Mouse (Mus musculus) embryonic stem cell, embryonic (primary cell): Measurements from ENCODE around the gene Rmnd5b.

ENCODE experiments used
- CTCF ChIA-PET, 4 experiments: fragments of 300-600 bp in 2 of 4; fragments of 350-600 bp in 2 of 4; sonication (Branson Sonifier 250); formaldehyde crosslinking; loops; one replicate each; lab custom pipeline; 2022; ENCODE audit warnings: inconsistent platforms in 2 of 4; lab: Charles Lee
- POLR2A ChIA-PET, 4 experiments: fragments of 300-600 bp in 2 of 4; fragments of 350-600 bp in 2 of 4; sonication (Branson Sonifier 250); formaldehyde crosslinking; loops; one replicate each; lab custom pipeline; 2022; ENCODE audit warnings: antibody characterized with exemption in 4 of 4, inconsistent platforms in 1 of 4; lab: Charles Lee

The Rmnd5b gene

DNA sequence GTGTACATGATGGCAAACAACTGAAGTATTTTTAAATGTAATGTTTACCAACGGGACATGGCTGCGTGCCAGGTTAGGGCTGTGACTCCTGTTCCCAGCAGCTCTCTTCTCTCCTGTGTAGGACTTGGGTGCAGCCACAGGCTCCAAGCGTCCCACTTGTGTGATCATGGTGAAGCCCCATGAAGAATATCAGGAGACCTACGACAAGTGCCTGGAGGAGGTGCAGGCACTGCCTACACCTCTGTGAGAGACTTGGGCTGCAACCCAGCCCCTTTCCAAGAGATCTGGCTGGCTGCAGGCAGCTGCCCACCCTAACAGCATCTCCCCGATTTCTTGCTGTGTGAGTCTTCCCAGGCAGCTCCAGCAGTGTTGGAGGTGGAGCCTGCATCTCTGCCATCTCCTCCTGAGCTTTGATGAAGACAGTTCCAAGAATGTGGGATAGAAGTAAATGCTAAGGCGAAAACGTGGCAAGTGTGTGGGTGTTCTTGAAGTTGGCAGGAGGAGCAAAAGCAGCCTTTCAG, 12.7 kb downstream of the Rmnd5b start:
- ChIA-PET CTCF (interaction anchor here in 1 of 4 experiments (0.7 kb wide), 1 partner anchor 59 kb away, joined by 3 read pairs; no protein-coding TSS in a partner anchor), POLR2A (interaction anchor here (0.6 to 62.0 kb wide), 15 partner anchors 1 to 65 kb away, joined by 3 to 3635 read pairs (median 164); partner anchors contain the start of genes Hnrnpab (in 3 of the 4), 0610009B22Rik (in 2 of the 4), D930048N14Rik (in 2 of the 4) and N4bp3 (in 2 of the 4))

DNA sequence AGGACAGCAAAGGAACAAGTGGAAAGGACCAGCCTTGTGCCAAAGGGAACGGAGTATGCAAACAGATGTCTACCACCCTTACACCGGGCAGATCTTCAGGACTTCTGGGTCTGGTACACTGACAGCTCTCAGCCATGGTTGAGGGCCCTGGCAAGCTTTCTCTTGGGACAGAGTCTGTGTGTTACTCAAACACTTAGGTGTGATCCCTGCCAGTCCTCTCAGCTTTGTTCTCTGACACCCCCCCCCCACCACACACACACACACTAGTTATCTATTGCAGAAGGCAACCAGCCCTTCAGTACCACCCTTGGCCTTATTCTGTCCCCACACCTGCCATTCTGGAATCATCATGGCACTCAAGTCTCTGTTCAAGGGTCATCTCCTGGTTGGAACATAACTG, 13.9 kb downstream of the Rmnd5b start:
- ChIA-PET CTCF (interaction anchor here in 1 of 4 experiments (1.2 kb wide), 1 partner anchor 66 kb away, joined by 3 read pairs; no protein-coding TSS in a partner anchor), POLR2A (interaction anchor here (0.6 to 62.0 kb wide), 25 partner anchors 2 to 569 kb away, joined by 3 to 3635 read pairs (median 7); partner anchors contain the start of genes Hnrnpab (in 4 of the 4), Rmnd5b (in 3 of the 4), 0610009B22Rik (in 2 of the 4) and D930048N14Rik (in 2 of the 4))

DNA sequence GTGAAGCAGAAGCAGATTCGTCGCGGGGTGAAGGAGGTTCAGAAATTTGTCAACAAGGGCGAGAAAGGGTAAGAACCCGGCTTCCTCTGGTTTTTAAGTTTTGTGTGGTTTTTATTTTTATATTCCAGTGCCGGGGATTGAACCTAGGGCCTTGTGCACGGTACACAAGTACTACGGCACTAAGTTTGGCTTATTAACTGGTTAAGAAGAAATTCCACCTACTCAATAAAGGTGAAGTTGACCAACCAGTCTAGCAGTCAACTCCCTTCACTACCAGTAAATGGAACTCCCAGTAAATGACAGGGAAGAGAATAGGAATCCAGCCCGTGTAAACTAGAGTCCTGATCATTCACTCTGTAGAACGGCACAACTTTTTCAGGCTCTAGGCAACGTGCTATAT, 15.6 kb downstream of the Rmnd5b start:
- CTCF ChIA-PET = interaction anchor here in 3 of 4 experiments (0.7 to 3.9 kb wide), 5 partner anchors 35 to 356 kb away, joined by 3 to 75 read pairs (median 4); partner anchors contain the start of genes 0610009B22Rik (in 1 of the 3) and Phykpl (in 1 of the 3)
- POLR2A ChIA-PET = interaction anchor here (0.5 to 62.0 kb wide), 34 partner anchors 4 to 1347 kb away, joined by 3 to 3635 read pairs (median 13); partner anchors contain the start of genes Hnrnpab (in 4 of the 4), 0610009B22Rik (in 3 of the 4), D930048N14Rik (in 3 of the 4) and N4bp3 (in 3 of the 4)

DNA sequence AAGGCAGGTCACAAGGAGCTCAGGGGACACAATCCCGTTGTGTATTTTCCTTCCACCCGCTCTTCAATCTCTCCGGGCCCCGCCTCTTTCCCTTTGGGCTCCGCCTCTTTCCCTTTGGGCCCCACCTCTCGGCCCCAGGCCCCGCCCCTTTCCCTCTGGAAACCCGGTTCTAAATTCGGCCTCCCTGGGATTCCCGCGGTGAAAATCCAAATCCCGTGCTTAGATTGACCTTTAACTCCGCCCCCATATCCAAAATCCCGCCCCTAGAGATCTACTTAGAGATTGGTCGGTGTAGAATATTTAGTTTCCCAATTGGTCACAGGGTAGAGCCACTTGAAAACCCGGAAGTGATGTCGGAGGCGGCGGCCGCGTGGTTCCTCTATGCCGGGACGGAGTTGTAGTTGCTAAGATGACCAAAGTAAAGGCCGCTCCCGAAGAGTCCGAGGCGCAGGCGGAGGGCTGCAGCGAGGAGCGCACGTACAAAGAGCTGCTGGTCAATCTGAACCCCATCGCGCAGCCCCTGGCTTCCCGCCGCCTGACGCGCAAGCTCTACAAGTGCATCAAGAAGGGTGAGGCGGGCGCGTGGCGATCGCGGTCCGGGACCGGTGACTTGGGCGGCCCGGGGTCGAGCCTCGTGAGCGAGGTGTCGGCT, 16.2 kb downstream of the Rmnd5b start, which contains the start of gene Nhp2:
TSS of gene Nhp2 (plus strand) at position 327 of the 652 bp plus-strand sequence.
- CTCF ChIA-PET = interaction anchor here in 3 of 4 experiments (0.6 to 3.9 kb wide), 10 partner anchors 10 to 357 kb away, joined by 3 to 75 read pairs (median 3); partner anchors contain the start of genes Hnrnpab (in 2 of the 3), 0610009B22Rik (in 1 of the 3), Phykpl (in 1 of the 3) and Rmnd5b (in 1 of the 3)
- POLR2A ChIA-PET = interaction anchor here (0.5 to 62.0 kb wide), 53 partner anchors 4 to 1669 kb away, joined by 3 to 3635 read pairs (median 7); partner anchors contain the start of genes Hnrnpab (in 4 of the 4), 0610009B22Rik (in 3 of the 4), D930048N14Rik (in 3 of the 4) and N4bp3 (in 3 of the 4)

DNA sequence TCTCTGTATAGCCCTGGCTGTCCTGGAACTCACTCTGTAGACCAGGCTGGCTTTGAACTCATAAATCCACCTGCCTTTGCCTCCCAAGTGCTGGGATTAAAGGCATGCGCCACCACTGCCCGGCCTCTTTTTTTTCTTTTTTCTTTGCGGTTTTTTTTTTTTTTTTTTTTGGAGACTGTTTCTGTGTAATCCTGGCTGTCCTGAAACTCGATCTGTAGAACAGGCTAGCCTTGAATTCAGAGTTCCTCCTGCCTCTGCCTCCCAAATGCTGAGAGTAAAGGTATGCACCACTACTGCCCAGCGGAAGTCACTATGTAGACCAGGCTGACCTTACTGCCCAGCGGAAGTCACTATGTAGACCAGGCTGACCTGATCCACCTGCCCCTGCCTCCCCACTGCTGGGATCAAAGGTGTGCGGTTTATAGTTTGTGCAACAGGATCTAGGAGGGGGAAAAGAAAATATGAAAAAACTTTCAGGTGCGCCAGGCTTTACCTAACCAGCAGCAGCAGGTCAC, 16.7 kb downstream of the Rmnd5b start:
- POLR2A ChIA-PET = interaction anchor here (0.5 to 62.0 kb wide), 54 partner anchors 5 to 1890 kb away, joined by 3 to 3635 read pairs (median 7); partner anchors contain the start of genes Hnrnpab (in 4 of the 4), 0610009B22Rik (in 3 of the 4), D930048N14Rik (in 3 of the 4) and N4bp3 (in 3 of the 4)

DNA sequence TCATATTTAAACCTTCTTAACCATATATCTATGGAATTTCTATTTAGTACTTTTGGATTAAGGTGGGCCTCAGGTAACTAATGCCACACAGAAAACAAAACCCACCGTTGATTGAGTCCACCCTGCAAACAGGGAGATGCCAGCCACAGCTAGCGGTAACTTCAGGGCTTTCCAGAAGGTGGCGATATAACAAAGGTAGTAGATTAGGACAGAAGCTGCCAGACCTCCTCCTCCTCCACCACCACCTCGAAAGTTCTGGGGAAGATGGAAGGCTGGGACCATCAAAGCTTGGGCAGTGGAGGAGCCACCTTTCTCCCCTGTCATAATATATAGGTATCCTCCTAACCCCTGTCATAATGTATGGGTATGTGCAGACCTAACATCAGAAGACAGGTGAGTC, 18.0 kb downstream of the Rmnd5b start:
- ChIA-PET CTCF (interaction anchor here (0.6 to 4.6 kb wide), 38 partner anchors 8 to 385 kb away, joined by 3 to 76 read pairs (median 5); partner anchors contain the start of genes 0610009B22Rik (in 4 of the 4), Hnrnpab (in 2 of the 4), D930048N14Rik (in 1 of the 4) and N4bp3 (in 1 of the 4)), POLR2A (interaction anchor here (0.6 to 62.0 kb wide), 48 partner anchors 6 to 1681 kb away, joined by 3 to 3635 read pairs (median 4); partner anchors contain the start of genes 0610009B22Rik (in 4 of the 4), Hnrnpab (in 4 of the 4), N4bp3 (in 3 of the 4) and Rmnd5b (in 3 of the 4))

More for the DNA sequence above, 16.7 kb downstream of the Rmnd5b start:
- CTCF ChIA-PET = interaction anchor here (0.7 to 4.6 kb wide), 14 partner anchors 13 to 1032 kb away, joined by 3 to 76 read pairs (median 6); partner anchors contain the start of genes 0610009B22Rik (in 2 of the 4), Hnrnpab (in 2 of the 4), Phykpl (in 1 of the 4) and Rmnd5b (in 1 of the 4)

DNA sequence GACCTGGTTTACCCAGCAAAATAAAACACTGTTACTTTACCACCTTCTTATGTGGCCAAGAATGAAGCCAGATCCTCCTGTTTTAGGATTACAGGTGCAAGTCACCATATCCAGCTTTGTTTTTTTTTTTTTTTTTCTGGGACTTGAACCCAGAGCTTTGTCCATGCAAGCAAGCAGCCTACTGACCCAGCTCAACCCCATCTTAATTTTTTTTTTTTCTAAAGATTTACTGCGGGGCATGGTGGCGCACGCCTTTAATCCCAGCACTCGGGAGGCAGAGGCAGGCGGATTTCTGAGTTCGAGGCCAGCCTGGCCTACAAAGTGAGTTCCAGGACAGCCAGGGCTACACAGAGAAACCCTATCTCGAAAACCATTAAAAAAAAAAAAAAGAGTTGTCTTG, 19.6 kb downstream of the Rmnd5b start:
- ChIA-PET POLR2A (interaction anchor here (0.6 to 62.0 kb wide), 25 partner anchors 5 to 1851 kb away, joined by 3 to 3635 read pairs (median 39); partner anchors contain the start of genes Hnrnpab (in 4 of the 4), 0610009B22Rik (in 3 of the 4), D930048N14Rik (in 2 of the 4) and N4bp3 (in 2 of the 4)), CTCF (interaction anchor here (0.6 to 4.6 kb wide), 11 partner anchors 14 to 615 kb away, joined by 3 to 76 read pairs (median 4); no protein-coding TSS in a partner anchor)

DNA sequence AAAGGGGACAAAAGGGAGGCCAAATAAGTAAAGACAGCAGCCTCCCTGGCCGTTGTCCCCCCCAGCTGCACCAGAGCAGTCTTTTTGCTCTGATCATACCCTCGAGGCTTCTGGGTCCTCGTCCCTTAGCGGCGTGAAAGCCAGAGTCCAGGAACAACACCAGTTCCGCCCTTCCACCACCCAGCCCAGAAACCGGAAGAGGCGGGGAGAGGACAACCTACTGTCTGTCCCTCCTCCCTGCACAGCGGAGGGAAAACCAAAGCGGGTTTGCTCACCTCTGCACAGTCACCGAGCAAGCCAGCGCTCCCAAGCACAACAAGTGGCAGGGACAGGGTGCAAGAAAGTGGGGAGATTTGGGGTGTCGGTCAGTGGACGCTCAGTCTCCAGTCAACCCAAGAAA, 20.1 kb downstream of the Rmnd5b start:
- CTCF ChIA-PET = interaction anchor here (0.6 to 4.6 kb wide), 9 partner anchors 15 to 615 kb away, joined by 3 to 76 read pairs (median 4); no protein-coding TSS in a partner anchor
- POLR2A ChIA-PET = interaction anchor here (0.7 to 62.0 kb wide), 23 partner anchors 4 to 608 kb away, joined by 3 to 3635 read pairs (median 19); partner anchors contain the start of genes Hnrnpab (in 3 of the 4), 0610009B22Rik (in 2 of the 4), D930048N14Rik (in 2 of the 4) and N4bp3 (in 2 of the 4)

DNA sequence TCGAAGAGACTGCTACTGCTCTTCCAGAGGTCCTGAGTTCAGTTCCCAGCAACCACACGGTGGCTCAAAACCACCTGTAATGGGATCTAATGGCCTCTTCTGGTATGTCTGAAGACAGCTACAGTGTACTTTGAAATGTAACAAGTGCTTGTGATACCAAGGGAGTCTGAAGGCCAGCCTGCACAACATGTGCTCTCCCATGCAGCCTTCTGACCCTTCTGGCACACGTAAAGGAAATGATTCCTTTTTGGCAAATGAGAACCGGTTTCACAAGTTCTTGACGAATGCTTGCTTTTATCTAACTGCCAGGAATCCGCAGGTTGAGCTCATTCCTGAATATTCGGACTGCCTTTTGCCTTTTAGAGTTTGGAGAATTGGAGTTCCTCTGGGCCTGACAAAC, 20.6 kb downstream of the Rmnd5b start:
- CTCF ChIA-PET = interaction anchor here (0.6 to 4.6 kb wide), 6 partner anchors 48 to 193 kb away, joined by 3 to 76 read pairs (median 10); no protein-coding TSS in a partner anchor
- POLR2A ChIA-PET = interaction anchor here in 3 of 4 experiments (0.6 to 62.0 kb wide), 22 partner anchors 4 to 1238 kb away, joined by 3 to 3635 read pairs (median 14); partner anchors contain the start of genes 0610009B22Rik (in 3 of the 3), Hnrnpab (in 3 of the 3), D930048N14Rik (in 2 of the 3) and N4bp3 (in 2 of the 3)

DNA sequence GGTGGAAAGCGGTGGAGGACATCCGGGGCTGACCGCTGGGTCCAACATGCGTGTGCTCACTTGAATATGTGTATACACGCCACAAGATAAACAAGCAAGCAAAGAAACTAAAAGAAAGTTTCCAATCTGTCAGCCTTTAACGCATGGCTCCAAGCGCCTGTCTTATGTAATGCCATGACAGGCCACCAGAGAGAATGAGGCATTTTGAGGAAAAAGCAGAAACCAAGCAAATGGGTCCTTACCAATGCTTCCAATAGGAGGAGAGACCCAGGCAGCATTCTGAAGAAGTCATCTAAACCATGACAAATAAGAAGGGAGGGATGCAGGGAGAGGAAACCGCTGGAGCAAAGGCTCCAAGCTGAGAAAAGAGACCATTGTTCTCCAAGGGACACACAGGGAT, 21.4 kb downstream of the Rmnd5b start:
- ChIA-PET CTCF (interaction anchor here in 2 of 4 experiments (0.6 to 4.6 kb wide), 4 partner anchors 44 to 68 kb away, joined by 3 to 76 read pairs (median 10); no protein-coding TSS in a partner anchor), POLR2A (interaction anchor here in 3 of 4 experiments (1.2 to 62.0 kb wide), 18 partner anchors 3 to 89 kb away, joined by 3 to 3635 read pairs (median 144); partner anchors contain the start of genes 0610009B22Rik (in 3 of the 3), Hnrnpab (in 3 of the 3), D930048N14Rik (in 2 of the 3) and N4bp3 (in 2 of the 3))

DNA sequence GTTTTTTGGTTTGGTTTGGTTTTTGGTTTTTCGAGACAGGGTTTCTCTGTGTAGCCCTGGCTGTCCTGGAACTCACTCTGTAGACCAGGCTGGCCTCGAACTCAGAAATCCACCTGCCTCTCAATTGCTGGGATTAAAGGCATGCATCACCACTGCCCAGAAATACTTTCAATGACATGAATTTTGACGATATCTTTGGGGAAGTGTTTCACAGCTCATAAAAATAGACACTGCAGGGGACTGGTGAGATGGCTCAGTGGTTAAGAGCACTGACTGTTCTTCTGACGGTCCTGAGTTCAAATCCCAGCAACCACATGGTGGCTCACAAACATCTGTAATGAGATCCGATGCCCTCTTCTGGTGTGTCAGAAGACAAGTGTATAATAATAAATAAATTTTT, 25.8 kb downstream of the Rmnd5b start:
- CTCF ChIA-PET = interaction anchor here in 2 of 4 experiments (1.4 to 3.2 kb wide), 2 partner anchors 8 to 72 kb away, joined by 6 to 12 read pairs; no protein-coding TSS in a partner anchor
- POLR2A ChIA-PET = interaction anchor here in 3 of 4 experiments (1.0 to 62.0 kb wide), 10 partner anchors 1 to 79 kb away, joined by 3 to 3635 read pairs (median 256); partner anchors contain the start of genes 0610009B22Rik (in 2 of the 3), D930048N14Rik (in 2 of the 3), N4bp3 (in 2 of the 3) and Nhp2 (in 2 of the 3)

DNA sequence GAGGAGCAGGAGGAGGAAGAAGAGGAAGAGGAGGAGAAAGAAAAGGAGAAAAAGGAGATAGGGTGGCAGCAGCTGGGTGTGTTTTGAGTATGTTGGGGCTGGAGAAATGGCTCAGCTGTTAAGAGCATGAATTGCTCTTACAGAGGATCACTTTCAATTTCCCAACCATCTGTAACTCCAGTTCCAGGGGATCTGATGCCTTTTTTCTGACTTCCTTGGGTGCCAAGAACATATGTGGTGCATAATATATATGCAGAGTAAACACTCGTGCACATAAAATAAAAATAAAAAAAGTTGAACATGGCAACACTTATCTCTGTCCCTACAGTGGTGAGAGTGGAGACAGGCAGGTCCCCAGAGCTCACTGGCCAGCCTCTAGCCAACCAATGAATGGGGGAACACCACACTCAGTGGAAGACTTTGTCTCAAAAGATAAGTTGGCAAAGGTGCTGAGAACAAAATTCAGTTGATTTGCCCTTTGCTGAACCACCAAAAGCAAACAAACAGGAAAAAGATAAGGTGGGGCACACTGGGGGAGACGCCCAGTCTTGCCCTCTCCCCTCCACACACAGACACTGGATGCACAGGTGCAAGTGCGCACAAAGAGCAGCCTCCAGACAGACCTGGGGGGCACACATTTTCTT, 26.3 kb downstream of the Rmnd5b start:
- POLR2A ChIA-PET = interaction anchor here in 3 of 4 experiments (0.9 to 62.0 kb wide), 14 partner anchors 2 to 79 kb away, joined by 3 to 3635 read pairs (median 204); partner anchors contain the start of genes 0610009B22Rik (in 2 of the 3), D930048N14Rik (in 2 of the 3), N4bp3 (in 2 of the 3) and Nhp2 (in 2 of the 3)
- CTCF ChIA-PET = interaction anchor here in 2 of 4 experiments (1.4 to 3.2 kb wide), 3 partner anchors 8 to 72 kb away, joined by 4 to 12 read pairs (median 6); partner anchors contain the start of gene Phykpl (in 1 of the 2)

DNA sequence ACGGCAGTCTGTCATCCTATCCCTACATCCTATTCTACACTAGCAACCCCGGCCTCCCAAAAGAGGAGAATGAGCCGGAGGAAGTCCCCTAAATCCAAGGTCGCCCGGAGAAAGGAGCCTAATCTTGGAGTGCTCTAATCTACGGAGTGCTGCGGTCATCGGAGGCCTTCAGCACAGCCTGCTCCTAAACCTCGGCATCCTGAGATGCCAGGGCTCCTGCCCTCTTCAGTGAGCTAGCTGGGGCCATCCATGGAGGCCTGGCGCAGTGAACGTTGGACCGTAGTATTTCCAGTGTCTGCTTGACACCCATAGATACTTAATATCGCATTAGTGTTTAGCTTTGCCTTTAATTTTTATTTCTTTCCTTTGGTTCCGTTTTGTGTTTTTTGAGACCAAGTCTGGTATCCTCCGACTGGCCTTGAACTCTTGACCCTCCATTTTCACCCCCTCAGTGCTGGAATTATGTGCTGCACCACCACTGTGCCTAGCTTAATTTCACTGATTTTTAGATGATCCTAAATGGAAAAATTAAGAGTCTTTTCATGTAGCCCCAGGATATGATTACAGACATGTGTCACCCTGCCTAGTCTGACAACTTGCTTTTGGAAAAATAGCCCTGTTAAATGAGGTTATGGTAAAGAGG, 28.5 kb downstream of the Rmnd5b start:
- CTCF ChIA-PET = interaction anchor here in 3 of 4 experiments (1.0 to 3.2 kb wide), 7 partner anchors 10 to 324 kb away, joined by 3 to 12 read pairs (median 6); partner anchors contain the start of gene 0610009B22Rik (in 1 of the 3)
- POLR2A ChIA-PET = interaction anchor here (0.5 to 62.0 kb wide), 138 partner anchors 4 to 1964 kb away, joined by 3 to 3635 read pairs (median 5); partner anchors contain the start of genes 0610009B22Rik (in 4 of the 4), Nhp2 (in 4 of the 4), Phykpl (in 4 of the 4) and Rmnd5b (in 4 of the 4)

DNA sequence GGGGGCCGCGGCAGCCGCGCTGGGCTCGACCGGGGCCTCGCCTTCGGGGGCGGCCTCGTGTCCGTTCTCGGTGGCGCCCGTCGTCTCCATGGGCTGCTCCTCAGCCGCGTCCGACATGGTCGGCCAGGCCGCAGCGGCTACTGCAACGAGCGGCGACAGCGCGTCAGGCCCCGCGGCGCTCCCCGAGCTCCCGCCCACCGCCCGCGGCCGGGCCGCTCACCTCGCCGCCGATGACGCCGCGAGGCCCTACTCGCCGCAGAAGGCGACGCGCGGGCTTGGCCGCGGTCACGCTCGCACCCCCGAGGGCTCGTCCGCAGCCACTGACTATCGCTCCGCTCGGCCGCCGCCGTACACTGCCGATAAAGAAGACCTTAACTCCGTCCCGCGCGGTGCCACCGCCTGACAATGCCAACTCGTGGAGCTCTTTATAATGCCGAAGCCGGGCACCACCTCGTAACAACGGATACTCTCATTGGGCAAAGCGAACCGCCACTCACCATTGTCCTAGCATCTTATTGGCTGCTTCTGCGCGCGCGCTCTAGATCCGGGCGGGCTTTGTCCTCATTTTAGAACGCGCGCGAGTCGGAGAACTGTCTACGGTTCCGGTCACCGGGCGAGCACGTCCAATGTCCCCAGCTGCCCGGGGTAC, 29.1 kb downstream of the Rmnd5b start, which contains the start of gene Hnrnpab:
TSS of gene Hnrnpab (minus strand) at position 401 of the 649 bp plus-strand sequence.
- CTCF ChIA-PET = interaction anchor here in 3 of 4 experiments (1.0 to 3.2 kb wide), 10 partner anchors 11 to 324 kb away, joined by 3 to 12 read pairs (median 6); partner anchors contain the start of genes Nhp2 (in 2 of the 3) and 0610009B22Rik (in 1 of the 3)
- POLR2A ChIA-PET = interaction anchor here (0.5 to 62.0 kb wide), 157 partner anchors 5 to 1965 kb away, joined by 3 to 3635 read pairs (median 5); partner anchors contain the start of genes 0610009B22Rik (in 4 of the 4), Nhp2 (in 4 of the 4), Phykpl (in 4 of the 4) and Rmnd5b (in 4 of the 4)
